Mouse (Mus musculus): ENCODE data around the gene Nono. TPM values are rescaled to one million over a fixed set of nuclear protein-coding genes. Genes with fewer than 3 reads are reported as not detected.
"Not testable (repeated sequence)": the region's sequence is repeated elsewhere in the genome, so short reads cannot be mapped to it uniquely, and the experiment has no call there.

The Nono gene
- polyA plus RNA-seq, 1 experiment from 2014 or later = 464 TPM

DNA sequence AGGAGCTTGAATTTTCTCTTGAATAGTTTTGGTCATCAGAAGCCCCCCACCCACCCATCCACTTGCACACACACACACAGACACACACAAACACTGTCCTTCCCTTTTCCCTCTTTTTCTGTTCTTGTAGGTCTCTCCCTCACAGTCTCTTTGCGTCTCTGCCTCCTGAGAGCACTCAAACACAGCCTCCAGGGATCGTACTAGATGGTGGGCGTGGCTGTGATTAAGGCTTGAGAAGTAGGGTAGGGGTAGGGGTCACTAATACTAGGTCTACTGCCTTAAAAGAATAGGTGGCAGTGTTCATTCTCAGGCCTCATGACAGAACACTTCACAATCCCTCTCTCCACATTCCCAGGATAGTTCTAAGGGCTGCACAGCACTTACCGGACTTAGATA lies 8.4 kb upstream of the Nono start, which contains the start of gene Zmym3:
Zmym3 (minus strand) TSS at position 150 of the 396 bp plus-strand sequence.
- WGBS = 33% methylated on average over 4 of the region's 4 CpGs

GRCm38 (mm10) chrX:101423462-101423861 lies 5.7 kb upstream of the Nono start:
- no peaks in the 10 kb centered on the region for H3K9me3 ChIP-seq (replicated peaks)
- ATAC-seq (replicated peaks; ENCODE audit: low FRiP score) = no peak
- H3K36me3 ChIP-seq = no peaks in the 10 kb centered on the region
- WGBS = 80% methylated on average over 2 of the region's 2 CpGs
- no peak overlapping the region for H3K4me2 ChIP-seq
- H3K27ac ChIP-seq = no peak overlapping the region
- H3K27me3 ChIP-seq = peaks cover 16% of the 10 kb centered on the region; the same call in 1 of the 2 replicates
- no peak overlapping the region for H3K9ac ChIP-seq
- H3K4me1 ChIP-seq = peaks cover 10% of the 10 kb centered on the region
- no peak overlapping the region for H3K4me3 ChIP-seq (replicated peaks)

More for the DNA sequence above, 8.4 kb upstream of the Nono start, which contains the start of gene Zmym3:
- Histone ChIP-seq H3K36me3 (peaks cover 1% of the 10 kb centered on the region; the same call in 1 of the 2 replicates), H3K9ac (peak within 1 kb of the TSS; percentile 53), H3K27me3 (peaks cover 12% of the 10 kb centered on the region; the same call in 1 of the 2 replicates), H3K4me2 (peak within 1 kb of the TSS; percentile 77), H3K4me3 (replicated peaks) (peak within 1 kb of the TSS; percentile 62), H3K9me3 (replicated peaks) (no peaks in the 10 kb centered on the region), H3K4me1 (peaks cover 19% of the 10 kb centered on the region), H3K27ac (peak within 1 kb of the TSS; percentile 60; the same call in 1 of the 2 replicates)
- no peak for ATAC-seq (replicated peaks; ENCODE audit: low FRiP score)

DNA sequence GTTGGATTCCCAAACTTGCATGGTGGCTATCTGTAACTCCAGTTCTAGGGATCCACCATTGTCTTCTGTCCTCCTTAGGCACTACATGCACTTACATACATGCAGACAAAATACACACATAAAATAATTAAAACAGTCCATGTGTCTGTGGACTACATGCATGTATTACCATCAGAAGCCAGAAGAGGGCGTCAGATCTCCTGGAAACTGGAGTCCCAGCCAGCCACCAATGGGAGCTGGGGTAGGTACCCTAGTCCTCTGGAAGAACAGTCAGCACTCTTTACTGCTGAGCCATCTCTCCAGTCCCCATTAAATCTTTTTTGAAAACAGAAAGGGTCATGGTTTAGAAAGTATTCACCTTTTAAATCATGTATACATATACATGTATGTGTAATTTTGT lies 1.3 kb upstream of the Nono start:
- peaks cover 10% of the 10 kb centered on the region; the same call in 1 of the 2 replicates for H3K27me3 ChIP-seq
- WGBS = 4% methylated on average over 1 of the region's 1 CpGs
- H3K9ac ChIP-seq = no peak overlapping the region
- peaks cover 6% of the 10 kb centered on the region; the same call in 1 of the 2 replicates for H3K4me1 ChIP-seq
- peaks cover 9% of the 10 kb centered on the region; the same call in 1 of the 2 replicates for H3K36me3 ChIP-seq
- H3K4me3 ChIP-seq (replicated peaks) = no peak overlapping the region
- ATAC-seq (replicated peaks; ENCODE audit: low FRiP score) = no peak
- H3K27ac ChIP-seq = no peak overlapping the region
- no peak overlapping the region for H3K4me2 ChIP-seq
- H3K9me3 ChIP-seq (replicated peaks) = no peaks in the 10 kb centered on the region

- Histone ChIP-seq H3K27me3 (peaks cover 7% of the 10 kb centered on the region; the same call in 1 of the 2 replicates), H3K36me3 (peaks cover 13% of the 10 kb centered on the region; the same call in 1 of the 2 replicates), H3K27ac (peak overlapping the region; percentile 94), H3K4me2 (peak overlapping the region; percentile 49), H3K9ac (no peak overlapping the region), H3K4me1 (peaks cover 6% of the 10 kb centered on the region; the same call in 1 of the 2 replicates), H3K9me3 (replicated peaks) (no peaks in the 10 kb centered on the region), H3K4me3 (replicated peaks) (peak overlapping the region; percentile 60)
- WGBS = 31% methylated on average over 7 of the region's 7 CpGs
- no peak for ATAC-seq (replicated peaks; ENCODE audit: low FRiP score)
Observed at GRCm38 (mm10) chrX:101428785-101429141, 355 bp upstream of the Nono start.

- Histone ChIP-seq H3K4me1 (peaks cover 6% of the 10 kb centered on the region; the same call in 1 of the 2 replicates), H3K4me3 (replicated peaks) (peak overlapping the region; percentile 60), H3K36me3 (peaks cover 13% of the 10 kb centered on the region; the same call in 1 of the 2 replicates), H3K4me2 (peak overlapping the region; percentile 56), H3K9ac (peak overlapping the region; percentile 71), H3K27me3 (peaks cover 7% of the 10 kb centered on the region; the same call in 1 of the 2 replicates), H3K27ac (peak overlapping the region; percentile 96), H3K9me3 (replicated peaks) (no peaks in the 10 kb centered on the region)
- WGBS = 13% methylated on average over 14 of the region's 14 CpGs
- peak; percentile 59 for ATAC-seq (replicated peaks; ENCODE audit: low FRiP score)
Observed at GRCm38 (mm10) chrX:101429976-101430375, 858 bp downstream of the Nono start.

DNA sequence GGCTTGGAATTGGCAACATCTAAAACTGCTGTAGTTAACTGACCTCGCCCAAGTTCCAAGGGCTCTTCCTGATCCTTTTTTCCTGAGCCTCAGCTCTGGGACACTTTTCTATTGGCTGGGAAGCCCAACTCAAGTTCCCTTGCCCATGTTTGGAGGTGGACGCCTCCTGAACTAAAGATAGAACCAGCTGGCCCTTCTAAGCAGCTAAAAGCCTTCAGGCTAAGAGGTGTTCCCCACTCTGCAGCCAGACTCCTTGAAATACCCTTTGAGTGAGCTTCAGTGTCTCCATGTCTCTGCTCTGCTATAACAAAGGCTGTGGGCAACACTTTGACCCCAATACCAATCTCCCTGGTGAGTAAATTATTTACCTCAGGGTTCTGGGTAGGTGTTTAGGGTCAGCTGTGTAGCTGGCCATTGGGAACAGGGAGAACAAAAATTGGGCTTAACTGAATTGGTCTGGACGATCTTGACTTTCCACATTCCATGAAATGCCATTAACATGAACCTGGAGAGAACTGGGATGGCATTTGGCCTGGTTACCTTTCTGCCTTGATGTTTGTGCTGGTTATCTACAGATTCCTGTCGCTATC lies 19.9 kb downstream of the Nono start, which contains the start of gene Itgb1bp2:
Itgb1bp2 (plus strand) TSS at position 203 of the 590 bp plus-strand sequence.
- peaks cover 29% of the 10 kb centered on the region for H3K27me3 ChIP-seq
- H3K9ac ChIP-seq = no peak within 1 kb of the TSS
- no peaks in the 10 kb centered on the region for H3K4me1 ChIP-seq
- no peak within 1 kb of the TSS for H3K4me3 ChIP-seq (replicated peaks)
- no peak within 1 kb of the TSS for H3K4me2 ChIP-seq
- no peaks in the 10 kb centered on the region for H3K9me3 ChIP-seq (replicated peaks)
- peaks cover 83% of the 10 kb centered on the region for H3K36me3 ChIP-seq
- WGBS = 82% methylated on average over 4 of the region's 4 CpGs
- no peak for ATAC-seq (replicated peaks; ENCODE audit: low FRiP score)
- no peak within 1 kb of the TSS for H3K27ac ChIP-seq

GRCm38 (mm10) chrX:101451147-101451546 lies 22.0 kb downstream of the Nono start:
- Histone ChIP-seq H3K4me2 (no peak overlapping the region), H3K27ac (no peak overlapping the region), H3K27me3 (peaks cover 26% of the 10 kb centered on the region), H3K9me3 (replicated peaks) (no peaks in the 10 kb centered on the region), H3K4me1 (no peaks in the 10 kb centered on the region), H3K9ac (no peak overlapping the region), H3K36me3 (peaks cover 74% of the 10 kb centered on the region), H3K4me3 (replicated peaks) (no peak overlapping the region)
- no peak for ATAC-seq (replicated peaks; ENCODE audit: low FRiP score)
- WGBS = 45% methylated on average over 1 of the region's 1 CpGs

DNA sequence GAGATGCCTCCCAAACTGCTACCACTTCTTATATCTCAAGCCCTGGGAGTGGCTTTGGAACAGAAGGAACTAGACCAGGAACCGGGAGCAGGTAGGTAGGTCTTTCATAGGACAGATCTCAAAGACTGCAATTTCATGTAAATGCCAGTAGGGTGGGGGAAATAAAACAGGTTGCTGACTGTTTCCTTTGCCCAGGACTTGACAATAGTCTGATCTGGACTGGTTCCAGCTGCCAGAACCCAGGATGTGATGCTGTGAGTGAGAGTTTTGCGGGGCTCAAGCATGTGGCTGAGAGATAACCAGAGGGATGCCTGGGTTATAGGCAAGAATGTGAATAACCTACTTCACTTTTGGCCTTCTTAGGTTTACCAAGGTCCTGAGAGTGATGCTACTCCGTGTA lies 22.5 kb downstream of the Nono start:
- peaks cover 26% of the 10 kb centered on the region for H3K27me3 ChIP-seq
- H3K4me2 ChIP-seq = no peak overlapping the region
- WGBS = 81% methylated on average over 3 of the region's 3 CpGs
- ATAC-seq (replicated peaks; ENCODE audit: low FRiP score) = no peak
- H3K4me3 ChIP-seq (replicated peaks) = no peak overlapping the region
- H3K36me3 ChIP-seq = peaks cover 70% of the 10 kb centered on the region
- no peaks in the 10 kb centered on the region for H3K4me1 ChIP-seq
- H3K9ac ChIP-seq = no peak overlapping the region
- H3K9me3 ChIP-seq (replicated peaks) = no peaks in the 10 kb centered on the region
- H3K27ac ChIP-seq = no peak overlapping the region

- no peak overlapping the region for H3K4me3 ChIP-seq (replicated peaks)
- H3K9ac ChIP-seq = no peak overlapping the region
- WGBS = 89% methylated on average over 4 of the region's 4 CpGs
- H3K36me3 ChIP-seq = peaks cover 42% of the 10 kb centered on the region
- no peaks in the 10 kb centered on the region for H3K9me3 ChIP-seq (replicated peaks)
- ATAC-seq (replicated peaks; ENCODE audit: low FRiP score) = no peak
- no peak overlapping the region for H3K27ac ChIP-seq
- peaks cover 7% of the 10 kb centered on the region; the same call in 1 of the 2 replicates for H3K27me3 ChIP-seq
- no peak overlapping the region for H3K4me2 ChIP-seq
- H3K4me1 ChIP-seq = no peaks in the 10 kb centered on the region
Observed at GRCm38 (mm10) chrX:101472202-101472601, 43.1 kb downstream of the Nono start.

DNA sequence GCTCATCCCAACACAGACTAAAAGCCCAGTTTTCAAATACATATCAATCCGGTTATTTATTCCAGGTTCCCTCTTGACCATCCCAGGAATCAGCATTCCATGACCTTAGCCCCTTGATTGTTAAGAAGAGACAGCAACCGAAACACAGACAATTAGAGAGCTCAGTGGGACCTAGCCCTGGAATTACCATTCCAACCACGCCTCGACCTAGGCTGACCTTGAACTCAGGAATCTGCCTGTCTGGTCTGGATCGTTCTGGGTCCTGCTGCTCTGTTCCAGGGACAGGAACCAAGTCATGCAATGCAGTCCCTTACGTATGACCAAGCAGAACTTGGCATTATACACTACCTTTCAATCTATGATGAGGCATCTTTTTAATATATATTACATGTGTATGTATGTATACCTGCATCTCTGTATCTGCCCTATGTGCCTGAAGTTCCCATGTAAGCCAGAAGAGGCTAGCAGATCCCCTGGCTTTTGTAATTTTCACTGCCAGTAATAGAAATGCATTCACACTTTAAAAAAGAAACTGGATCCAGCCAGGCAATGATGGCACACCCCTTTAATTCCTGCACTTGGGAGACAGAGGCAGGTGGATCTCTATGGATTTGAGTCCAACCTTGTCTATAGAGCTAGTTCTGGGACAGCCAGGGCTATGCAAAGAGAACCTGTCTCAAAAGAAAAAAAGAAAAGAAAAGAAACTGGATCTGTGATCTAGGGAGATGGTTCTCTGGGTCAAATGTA lies 52.7 kb downstream of the Nono start:
- H3K4me3 ChIP-seq (replicated peaks) = no peak overlapping the region
- H3K9me3 ChIP-seq (replicated peaks) = no peaks in the 10 kb centered on the region
- no peaks in the 10 kb centered on the region for H3K4me1 ChIP-seq
- no peak overlapping the region for H3K27ac ChIP-seq
- no peak overlapping the region for H3K9ac ChIP-seq
- 86% methylated on average over 6 of the region's 6 CpGs for WGBS
- H3K4me2 ChIP-seq = no peak overlapping the region
- H3K27me3 ChIP-seq = 0 out of 2 replicates have a peak, but pooled peaks cover 2% of the 10 kb centered on the region
- H3K36me3 ChIP-seq = peaks cover 13% of the 10 kb centered on the region
- no peak for ATAC-seq (replicated peaks; ENCODE audit: low FRiP score)

- WGBS = 31% methylated on average over 10 of the region's 12 CpGs
- not testable (repeated sequence) for ATAC-seq (replicated peaks; ENCODE audit: low FRiP score)
Observed at GRCm38 (mm10) chrX:101486487-101487152, 57.5 kb downstream of the Nono start.

More at GRCm38 (mm10) chrX:101486487-101487152, 57.5 kb downstream of the Nono start:
- H3K9ac ChIP-seq; H3K4me1 ChIP-seq; H3K36me3 ChIP-seq; H3K4me3 ChIP-seq (replicated peaks); H3K27ac ChIP-seq; H3K4me2 ChIP-seq; H3K27me3 ChIP-seq; H3K9me3 ChIP-seq (replicated peaks): not testable (repeated sequence)
